Mouse (Mus musculus) midbrain, embryonic 16.5 days (tissue): Measurements from ENCODE around the gene Cgnl1. TPM values are rescaled to one million over a fixed set of nuclear protein-coding genes. Genes with fewer than 3 reads are reported as not detected.

Source experiments
- ATAC-seq: fragments of 200-750 bp; cut with Nextera tagmentation; 2 replicates; pipeline ENCODE4 v1.8.0; 2017; ENCODE audit warnings: moderate TSS enrichment
- H3K27ac ChIP-seq: fragments of 300-500 bp; sonication (generic); 2 replicates; pipeline ENCODE4 v1.5.1; 2014; ENCODE audit warnings: mild to moderate bottlenecking, low read length, mixed read lengths
- H3K27me3 ChIP-seq: fragments of 300-500 bp; sonication (generic); 2 replicates; pipeline ENCODE4 v1.6.1; 2014; ENCODE audit warnings: low read depth, low read length, mixed read lengths; ENCODE audit not compliant: control insufficient read depth, insufficient read depth
- H3K36me3 ChIP-seq: fragments of 300-500 bp; sonication (generic); 2 replicates; pipeline ENCODE4 v1.6.1; 2014; ENCODE audit warnings: mild to moderate bottlenecking, low read length, moderate library complexity, mixed read lengths; ENCODE audit not compliant: control insufficient read depth, insufficient read depth
- H3K4me1 ChIP-seq: fragments of 300-500 bp; sonication (generic); 2 replicates; pipeline ENCODE4 v1.6.1; 2014; ENCODE audit warnings: mild to moderate bottlenecking, low read length, mixed read lengths; ENCODE audit not compliant: control insufficient read depth, insufficient read depth
- H3K4me2 ChIP-seq: fragments of 300-500 bp; sonication (generic); 2 replicates; pipeline ENCODE4 v1.6.1; 2014; ENCODE audit warnings: mild to moderate bottlenecking, low read length, mixed read lengths
- H3K4me3 ChIP-seq: fragments of 300-500 bp; sonication (generic); 2 replicates; pipeline ENCODE4 v1.5.1; 2014; ENCODE audit warnings: low read depth, mild to moderate bottlenecking, low read length, moderate library complexity, mixed read lengths
- H3K9ac ChIP-seq: fragments of 300-500 bp; sonication (generic); 2 replicates; pipeline ENCODE4 v1.6.1; 2014; ENCODE audit warnings: low read depth, low read length, mixed read lengths
- H3K9me3 ChIP-seq: fragments of 300-500 bp; sonication (generic); replicated peaks from 2 replicates; pipeline ENCODE4 v1.6.1; 2014; ENCODE audit warnings: mild to moderate bottlenecking, low read length, mixed read lengths; ENCODE audit not compliant: control insufficient read depth, poor library complexity, severe bottlenecking
- WGBS: fragments of 180-500 bp; shearing (Covaris S2); extraction: QIAGEN DNeasy Blood & Tissue Kit; methylation state at CpG from one replicate; pipeline ENCODE4 v1.1.7; 2014; 5-methylcytosine and 5-hydroxymethylcytosine counted together
- polyA plus RNA-seq: library from polyadenylated mRNA; unstranded; fragments of >200 nt; fragmentation: Nextera tagmentation; extraction: Ambion mirVana; gene quantifications from 2 replicates; pipeline ENCODE4 v1.2.1, GENCODE M21; 2015

The Cgnl1 gene
- polyA plus RNA-seq, 1 experiment from 2014 or later: 4.2 TPM

- Histone ChIP-seq H3K9me3 (no peaks in the 10 kb centered on the region), H3K4me1 (no peaks in the 10 kb centered on the region), H3K27me3 (no peaks in the 10 kb centered on the region), H3K36me3 (no peaks in the 10 kb centered on the region), H3K9ac (no peak overlapping the region), H3K4me2 (no peak overlapping the region), H3K27ac (no peak overlapping the region), H3K4me3 (no peak overlapping the region)
- WGBS: 66% methylated on average over 3 of the region's 3 CpGs
- ATAC-seq: no peak
Observed at GRCm38 (mm10) chr9:71722366-71722765, 49.0 kb downstream of the Cgnl1 start.

GRCm38 (mm10) chr9:71716995-71717394 lies 54.4 kb downstream of the Cgnl1 start:
- 74% methylated on average over 5 of the region's 5 CpGs for WGBS
- H3K27me3 ChIP-seq: no peaks in the 10 kb centered on the region
- ATAC-seq: no peak
- H3K9me3 ChIP-seq: no peaks in the 10 kb centered on the region
- no peaks in the 10 kb centered on the region for H3K4me1 ChIP-seq
- H3K4me3 ChIP-seq: no peak overlapping the region
- H3K36me3 ChIP-seq: no peaks in the 10 kb centered on the region
- H3K27ac ChIP-seq: no peak overlapping the region
- H3K4me2 ChIP-seq: no peak overlapping the region
- H3K9ac ChIP-seq: no peak overlapping the region

DNA sequence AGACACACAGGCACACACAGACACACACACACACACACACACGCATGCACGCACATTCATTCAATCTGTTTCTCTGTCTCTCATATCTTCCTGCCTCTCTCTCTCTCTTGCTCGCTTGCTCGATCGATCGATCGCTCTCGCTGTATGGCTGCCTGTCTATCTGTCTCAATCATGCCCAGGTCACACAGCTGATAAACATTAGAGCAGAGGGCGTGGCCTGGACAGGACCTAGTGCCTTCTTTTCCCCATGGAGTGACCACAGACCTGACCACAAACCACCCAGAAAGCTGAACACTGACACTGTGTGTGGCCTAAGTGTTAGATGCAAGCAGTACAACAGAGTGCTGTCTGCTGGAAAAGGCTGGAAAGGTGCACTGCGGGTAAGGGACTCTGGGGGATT lies 60.6 kb downstream of the Cgnl1 start:
- Histone ChIP-seq H3K9ac (no peak overlapping the region), H3K27me3 (no peaks in the 10 kb centered on the region), H3K27ac (no peak overlapping the region), H3K36me3 (no peaks in the 10 kb centered on the region), H3K9me3 (no peaks in the 10 kb centered on the region), H3K4me2 (no peak overlapping the region), H3K4me1 (no peaks in the 10 kb centered on the region), H3K4me3 (no peak overlapping the region)
- WGBS: 89% methylated on average over 10 of the region's 10 CpGs
- no peak for ATAC-seq

- no peak for ATAC-seq
- Histone ChIP-seq H3K9me3 (no peaks in the 10 kb centered on the region), H3K27ac (no peak overlapping the region), H3K4me2 (no peak overlapping the region), H3K4me1 (no peaks in the 10 kb centered on the region), H3K27me3 (no peaks in the 10 kb centered on the region), H3K36me3 (no peaks in the 10 kb centered on the region), H3K4me3 (no peak overlapping the region), H3K9ac (no peak overlapping the region)
- WGBS: 90% methylated on average over 11 of the region's 11 CpGs
Observed at GRCm38 (mm10) chr9:71709199-71709598, 62.2 kb downstream of the Cgnl1 start.

- no peak overlapping the region for H3K4me2 ChIP-seq
- no peaks in the 10 kb centered on the region for H3K9me3 ChIP-seq
- no peaks in the 10 kb centered on the region for H3K36me3 ChIP-seq
- H3K9ac ChIP-seq: no peak overlapping the region
- no peak for ATAC-seq
- no peaks in the 10 kb centered on the region for H3K27me3 ChIP-seq
- no peak overlapping the region for H3K4me3 ChIP-seq
- no peaks in the 10 kb centered on the region for H3K4me1 ChIP-seq
- WGBS: 89% methylated on average over 7 of the region's 7 CpGs
- H3K27ac ChIP-seq: no peak overlapping the region
Observed at GRCm38 (mm10) chr9:71707989-71708388, 63.4 kb downstream of the Cgnl1 start.

GRCm38 (mm10) chr9:71704332-71705014 lies 66.9 kb downstream of the Cgnl1 start:
- no peaks in the 10 kb centered on the region for H3K9me3 ChIP-seq
- H3K27me3 ChIP-seq: no peaks in the 10 kb centered on the region
- no peak overlapping the region for H3K9ac ChIP-seq
- 82% methylated on average over 13 of the region's 13 CpGs for WGBS
- H3K4me1 ChIP-seq: no peaks in the 10 kb centered on the region
- no peaks in the 10 kb centered on the region for H3K36me3 ChIP-seq
- no peak for ATAC-seq
- no peak overlapping the region for H3K27ac ChIP-seq
- no peak overlapping the region for H3K4me3 ChIP-seq
- H3K4me2 ChIP-seq: no peak overlapping the region

DNA sequence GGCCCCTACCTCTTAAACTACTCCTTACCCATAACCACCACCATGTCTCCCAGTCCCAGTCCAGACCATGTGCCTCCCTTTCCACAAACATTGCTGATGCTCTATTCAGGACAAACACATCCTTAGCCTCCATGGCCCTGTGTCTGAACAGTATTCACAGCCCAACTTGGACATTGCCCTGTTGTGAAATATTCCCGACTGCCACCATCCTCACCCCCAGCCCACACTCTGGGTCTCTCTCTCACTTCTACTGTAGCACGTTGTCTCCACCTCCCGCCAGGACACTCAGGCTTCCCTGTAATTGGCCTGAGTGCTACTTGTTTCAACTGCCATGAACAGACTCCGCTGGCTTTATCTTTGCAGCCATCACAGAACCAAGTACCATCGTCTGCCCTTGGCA lies 72.3 kb downstream of the Cgnl1 start:
- Histone ChIP-seq H3K4me3 (no peak overlapping the region), H3K27me3 (no peaks in the 10 kb centered on the region), H3K9ac (no peak overlapping the region), H3K36me3 (no peaks in the 10 kb centered on the region), H3K4me2 (no peak overlapping the region), H3K9me3 (no peaks in the 10 kb centered on the region), H3K4me1 (no peaks in the 10 kb centered on the region), H3K27ac (no peak overlapping the region)
- 87% methylated on average over 5 of the region's 5 CpGs for WGBS
- ATAC-seq: no peak

DNA sequence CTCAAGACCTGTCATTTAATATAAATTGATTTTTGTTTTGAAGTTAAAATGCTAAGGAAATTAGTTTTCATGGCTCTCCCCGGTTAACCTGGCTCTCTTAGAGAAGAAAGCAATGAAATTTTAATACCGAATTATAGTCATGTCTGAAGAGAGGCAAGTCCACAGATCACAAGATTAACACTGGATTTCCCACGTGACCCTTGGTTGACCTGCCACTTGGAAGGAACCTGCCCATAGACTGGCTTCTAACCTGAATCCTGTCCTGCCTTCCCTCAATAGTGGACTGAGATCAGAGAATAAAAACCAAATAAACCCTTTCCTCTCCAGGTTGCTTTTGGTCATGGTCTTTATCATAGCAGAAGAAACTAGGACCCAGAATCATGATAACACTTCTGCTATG lies 73.3 kb downstream of the Cgnl1 start:
- H3K27ac ChIP-seq: no peak overlapping the region
- no peak for ATAC-seq
- H3K4me2 ChIP-seq: no peak overlapping the region
- no peaks in the 10 kb centered on the region for H3K36me3 ChIP-seq
- no peak overlapping the region for H3K9ac ChIP-seq
- H3K27me3 ChIP-seq: no peaks in the 10 kb centered on the region
- no peak overlapping the region for H3K4me3 ChIP-seq
- no peaks in the 10 kb centered on the region for H3K4me1 ChIP-seq
- H3K9me3 ChIP-seq: no peaks in the 10 kb centered on the region
- WGBS: 77% methylated on average over 3 of the region's 3 CpGs

GRCm38 (mm10) chr9:71697189-71697588 lies 74.2 kb downstream of the Cgnl1 start:
- 87% methylated on average over 2 of the region's 2 CpGs for WGBS
- Histone ChIP-seq H3K4me3 (no peak overlapping the region), H3K9ac (no peak overlapping the region), H3K9me3 (no peaks in the 10 kb centered on the region), H3K4me1 (no peaks in the 10 kb centered on the region), H3K27ac (no peak overlapping the region), H3K27me3 (no peaks in the 10 kb centered on the region), H3K36me3 (no peaks in the 10 kb centered on the region), H3K4me2 (no peak overlapping the region)
- ATAC-seq: no peak
